Mouse (Mus musculus) heart, adult 18-20 months (tissue): ENCODE measurements at regions not wholly inside any gene's neighbourhood (a gene's known extent, or its start where the extent isn't known, plus 50 kb on each side); places are given as distances from the start of the nearest gene placed in this dataset.

ENCODE experiments used
- DNase-seq, 2 experiments: peaks; one replicate each; pipeline ENCODE4 v3.0.0; 2021 to 2022; ENCODE audit warnings: mixed read lengths in 1 of 2

GRCm38 (mm10) chr15:30029257-30029899, 143.0 kb upstream of the Ctnnd2 start:
- peak; percentile 6 to 41 for DNase-seq

- no peak for DNase-seq
These were observed 137.0 kb upstream of the Ctnnd2 start for GRCm38 (mm10) chr15:30035367-30035766.

- no peak for DNase-seq
These were observed 121.5 kb upstream of the Ctnnd2 start for GRCm38 (mm10) chr15:30050851-30051250.

GRCm38 (mm10) chr15:30059808-30060207, 112.6 kb upstream of the Ctnnd2 start:
- DNase-seq: no peak

- DNase-seq: no peak
These were observed 111.7 kb upstream of the Ctnnd2 start for GRCm38 (mm10) chr15:30060505-30061342.

- DNase-seq: no peak
These were observed 100.7 kb upstream of the Ctnnd2 start for GRCm38 (mm10) chr15:30071668-30072067.

- no peak for DNase-seq
These were observed 100.1 kb upstream of the Ctnnd2 start for GRCm38 (mm10) chr15:30072301-30072700.

- DNase-seq: no peak
These were observed 85.3 kb upstream of the Ctnnd2 start for GRCm38 (mm10) chr15:30087120-30087519.

GRCm38 (mm10) chr15:30122061-30122460, 50.3 kb upstream of the Ctnnd2 start:
- no peak for DNase-seq
